Mouse (Mus musculus): Measurements from ENCODE around the gene Nppa.

Gene Nppa

GRCm38 (mm10) chr4:148051046-148051776 is 50.7 kb downstream of the Nppa start:
- no peak for DNase-seq (ENCODE audit: low spot score)
